Mouse (Mus musculus) embryonic facial prominence, embryonic 10.5 days (tissue): ENCODE measurements around the gene Slc25a39. TPM values are rescaled to one million over a fixed set of nuclear protein-coding genes. Genes with fewer than 3 reads are reported as not detected.

Source experiments
- DNase-seq: peaks from one replicate; pipeline ENCODE4 v3.0.0-alpha.2; 2017; ENCODE audit warnings: low spot score
- H3K27ac ChIP-seq: fragments of 300-500 bp; sonication (generic); replicated peaks from 2 replicates; pipeline ENCODE4 v1.5.1; 2016; ENCODE audit warnings: mild to moderate bottlenecking
- H3K27me3 ChIP-seq: fragments of 300-500 bp; sonication (generic); replicated peaks from 2 replicates; pipeline ENCODE4 v1.6.1; 2016; ENCODE audit warnings: low read depth, mild to moderate bottlenecking; ENCODE audit not compliant: poor library complexity, severe bottlenecking
- H3K36me3 ChIP-seq: fragments of 300-500 bp; sonication (generic); replicated peaks from 2 replicates; pipeline ENCODE4 v1.6.1; 2016; ENCODE audit warnings: mild to moderate bottlenecking, moderate library complexity
- H3K4me1 ChIP-seq: fragments of 300-500 bp; sonication (generic); 2 replicates; pipeline ENCODE4 v1.6.1; 2016
- H3K4me3 ChIP-seq: fragments of 300-500 bp; sonication (generic); 2 replicates; pipeline ENCODE4 v1.5.1; 2016; ENCODE audit warnings: mild to moderate bottlenecking, moderate library complexity
- H3K9me3 ChIP-seq: fragments of 300-500 bp; sonication (generic); 2 replicates; pipeline ENCODE4 v1.6.1; 2016; ENCODE audit warnings: mild to moderate bottlenecking
- WGBS: fragments of 180-500 bp; shearing (Covaris S2); methylation state at CpG from one replicate; pipeline ENCODE4 v1.1.7; 2016; 5-methylcytosine and 5-hydroxymethylcytosine counted together
- polyA plus RNA-seq: library from polyadenylated mRNA; unstranded; fragments of >200 nt; fragmentation: Nextera tagmentation; extraction: Ambion mirVana; gene quantifications from 2 replicates; pipeline ENCODE4 v1.2.1, GENCODE M21; 2016

The Slc25a39 gene
- polyA plus RNA-seq, 1 experiment from 2014 or later = 229 TPM

DNA sequence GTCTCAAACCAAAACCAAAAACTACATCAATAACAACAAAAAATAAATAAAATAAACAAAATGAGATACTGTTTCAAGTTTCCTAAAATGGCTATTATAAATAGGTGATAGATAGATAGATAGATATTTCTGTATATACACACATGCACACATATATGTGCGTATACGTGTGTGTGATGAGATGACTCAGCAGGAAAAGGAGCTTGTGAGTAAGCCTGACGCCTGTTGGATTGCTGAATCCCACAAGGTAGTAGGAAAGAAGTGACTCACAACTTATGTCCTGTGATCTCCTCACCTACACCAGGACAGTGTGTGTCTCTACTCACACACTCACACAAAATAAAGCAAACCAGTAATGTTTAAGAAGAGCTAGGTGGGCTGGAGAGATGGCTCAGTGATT lies 25.0 kb downstream of the Slc25a39 start:
- no peak overlapping the region for H3K4me3 ChIP-seq
- no peaks in the 10 kb centered on the region for H3K36me3 ChIP-seq
- H3K27me3 ChIP-seq = no peaks in the 10 kb centered on the region
- WGBS = 89% methylated on average over 3 of the region's 3 CpGs
- DNase-seq = no peak
- H3K27ac ChIP-seq = no peak overlapping the region
- no peaks in the 10 kb centered on the region for H3K4me1 ChIP-seq
- peaks cover 8% of the 10 kb centered on the region; the same call in 1 of the 2 replicates for H3K9me3 ChIP-seq

DNA sequence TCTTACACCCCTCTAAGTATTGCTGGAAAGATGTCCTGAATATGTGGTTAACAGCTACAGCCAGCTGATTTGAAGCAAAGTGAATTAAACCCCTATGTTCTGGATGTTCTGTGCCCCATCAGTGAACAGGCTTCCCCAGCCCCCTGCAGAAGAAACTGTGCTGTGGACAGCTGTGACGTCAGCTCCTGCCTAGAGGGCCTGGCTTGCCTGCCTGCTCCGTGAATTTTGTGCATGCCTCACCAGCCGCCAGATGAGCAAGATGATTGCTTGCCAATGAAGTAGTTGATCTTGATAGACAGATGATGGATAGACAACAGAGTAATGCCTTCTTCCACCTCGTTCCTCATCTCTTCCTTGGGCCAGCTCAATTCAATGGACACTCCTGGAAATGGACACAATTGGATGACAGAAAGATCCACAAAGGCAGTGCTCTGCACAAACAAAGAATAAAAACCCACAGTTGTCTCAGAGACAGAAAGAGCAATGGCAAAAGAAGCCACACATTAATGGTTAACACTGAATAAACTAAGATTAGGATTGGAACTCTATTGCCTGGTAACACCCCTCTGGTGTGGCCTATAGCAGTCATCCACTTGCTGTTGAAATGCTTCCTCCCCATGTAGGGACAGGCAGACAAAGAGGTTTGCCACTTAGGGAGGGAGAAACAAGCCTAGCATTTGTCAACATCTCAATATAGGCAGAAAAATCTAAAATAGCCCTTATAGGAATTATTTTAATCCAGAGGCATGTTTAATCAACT lies 26.2 kb downstream of the Slc25a39 start:
- H3K27ac ChIP-seq = no peak overlapping the region
- WGBS = 62% methylated on average over 4 of the region's 4 CpGs
- no peak overlapping the region for H3K4me3 ChIP-seq

DNA sequence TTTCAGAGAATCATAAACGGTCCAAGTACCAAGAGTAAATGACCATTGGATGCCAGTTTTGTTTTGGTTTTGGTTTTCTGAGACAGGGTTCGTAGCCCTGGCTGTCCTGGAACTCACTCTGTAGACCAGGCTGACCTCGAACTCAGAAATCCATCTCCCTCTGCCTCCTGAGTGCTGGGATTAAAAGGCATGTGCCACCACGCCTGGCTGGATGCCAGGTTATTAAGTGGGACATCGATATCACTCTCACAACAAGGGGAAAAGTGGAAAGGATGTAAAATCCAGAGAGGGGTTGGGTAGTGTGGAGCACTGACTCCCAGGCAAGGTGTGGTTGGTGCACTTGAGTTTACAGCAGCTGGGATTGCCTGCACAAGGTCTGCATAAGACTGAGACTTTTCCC lies 27.7 kb downstream of the Slc25a39 start:
- no peak overlapping the region for H3K4me3 ChIP-seq
- H3K27ac ChIP-seq = no peak overlapping the region
- H3K9me3 ChIP-seq = peaks cover 8% of the 10 kb centered on the region; the same call in 1 of the 2 replicates
- DNase-seq = no peak
- H3K36me3 ChIP-seq = no peaks in the 10 kb centered on the region
- peaks cover 17% of the 10 kb centered on the region for H3K4me1 ChIP-seq
- H3K27me3 ChIP-seq = peaks cover 17% of the 10 kb centered on the region
- 82% methylated on average over 5 of the region's 5 CpGs for WGBS

More for the DNA sequence above, 26.2 kb downstream of the Slc25a39 start:
- Histone ChIP-seq H3K9me3 (peaks cover 8% of the 10 kb centered on the region; the same call in 1 of the 2 replicates), H3K36me3 (no peaks in the 10 kb centered on the region), H3K4me1 (peaks cover 2% of the 10 kb centered on the region), H3K27me3 (peaks cover 3% of the 10 kb centered on the region; the same call in 1 of the 2 replicates)
- DNase-seq = no peak

DNA sequence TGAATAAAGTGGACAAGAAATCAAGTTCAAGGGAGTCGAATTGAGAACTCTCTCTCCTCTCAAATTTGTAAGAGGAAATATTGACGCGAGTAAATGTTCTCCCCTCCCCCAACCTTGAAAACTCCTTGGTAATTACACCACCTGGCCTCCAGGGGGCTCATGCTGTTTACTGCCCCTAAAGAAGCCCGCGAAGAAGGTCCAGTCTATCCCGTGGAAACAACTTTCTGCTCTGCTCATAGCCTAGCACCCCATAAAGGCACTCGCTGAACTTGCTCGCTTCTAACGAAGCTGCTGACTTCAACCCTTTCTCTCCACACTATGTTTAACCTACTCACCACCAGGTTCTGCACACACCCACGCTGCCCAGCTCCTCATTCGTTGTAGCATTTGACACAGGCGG lies 30.6 kb downstream of the Slc25a39 start:
- H3K27me3 ChIP-seq = peaks cover 44% of the 10 kb centered on the region
- WGBS = 63% methylated on average over 12 of the region's 12 CpGs
- H3K27ac ChIP-seq = no peak overlapping the region
- peaks cover 8% of the 10 kb centered on the region; the same call in 1 of the 2 replicates for H3K9me3 ChIP-seq
- no peak for DNase-seq
- no peaks in the 10 kb centered on the region for H3K36me3 ChIP-seq
- no peak overlapping the region for H3K4me3 ChIP-seq
- H3K4me1 ChIP-seq = peaks cover 19% of the 10 kb centered on the region

- peaks cover 8% of the 10 kb centered on the region; the same call in 1 of the 2 replicates for H3K9me3 ChIP-seq
- peaks cover 48% of the 10 kb centered on the region for H3K27me3 ChIP-seq
- peak overlapping the region; percentile 71 for H3K27ac ChIP-seq
- peaks cover 19% of the 10 kb centered on the region for H3K4me1 ChIP-seq
- peak overlapping the region; percentile 46 for H3K4me3 ChIP-seq
- 10% methylated on average over 8 of the region's 8 CpGs for WGBS
- no peak for DNase-seq
- no peaks in the 10 kb centered on the region for H3K36me3 ChIP-seq
Observed at GRCm38 (mm10) chr11:102376196-102376835, 31.4 kb downstream of the Slc25a39 start.

DNA sequence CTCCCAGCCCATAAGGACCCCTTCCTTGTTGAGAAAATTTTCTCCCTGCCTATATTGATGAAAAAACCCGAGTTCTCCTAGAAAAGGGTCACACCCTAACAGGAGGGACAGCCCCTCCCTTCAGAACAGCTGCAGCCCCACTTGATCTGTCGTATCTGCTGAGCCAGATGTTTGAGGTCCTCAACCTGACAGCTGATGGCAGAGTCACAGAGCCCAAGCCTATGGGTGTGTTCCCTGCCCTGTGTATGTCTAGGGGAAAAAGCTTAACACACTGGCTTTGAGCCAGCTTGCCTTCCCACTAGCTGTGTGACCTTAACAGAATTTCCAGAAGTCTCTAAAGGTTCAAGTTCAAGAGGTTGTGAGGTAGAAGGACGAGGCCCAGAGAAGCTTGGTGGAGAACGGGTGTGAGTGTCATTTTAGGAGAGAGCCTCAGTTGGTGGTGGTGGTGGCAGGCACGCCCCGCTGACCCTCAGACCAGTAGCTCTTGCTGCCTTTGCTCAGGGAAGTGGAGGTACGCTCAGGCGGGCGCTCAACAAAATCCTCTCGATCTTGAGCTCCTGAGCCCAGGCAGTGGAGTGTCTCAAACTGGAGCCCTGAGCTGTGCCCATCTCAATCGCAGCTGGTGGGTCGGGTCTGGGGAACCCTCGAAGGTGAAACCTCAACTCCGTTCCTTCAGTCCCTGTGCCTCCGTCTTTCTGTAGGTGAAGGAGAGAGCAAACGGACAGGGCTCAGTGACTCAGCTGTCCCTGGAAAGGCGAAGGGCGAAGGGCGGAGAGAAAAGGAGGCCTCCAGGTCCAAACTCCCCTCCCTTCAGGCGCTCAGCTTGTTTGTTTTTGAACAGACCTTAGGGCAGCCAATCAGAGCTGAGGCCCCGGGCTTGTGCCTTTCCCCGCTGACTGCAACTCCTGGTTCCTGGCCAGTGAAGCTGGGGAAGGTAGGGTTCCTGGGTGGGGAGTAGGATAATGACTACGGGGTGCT lies 32.3 kb downstream of the Slc25a39 start:
- DNase-seq = peak; percentile 58
- Histone ChIP-seq H3K4me3 (peak overlapping the region; percentile 46), H3K36me3 (no peaks in the 10 kb centered on the region), H3K27ac (peak overlapping the region; percentile 71), H3K9me3 (peaks cover 8% of the 10 kb centered on the region; the same call in 1 of the 2 replicates), H3K27me3 (peaks cover 48% of the 10 kb centered on the region), H3K4me1 (peaks cover 19% of the 10 kb centered on the region)
- 4% methylated on average over 23 of the region's 23 CpGs for WGBS

- WGBS = 76% methylated on average over 7 of the region's 7 CpGs
- Histone ChIP-seq H3K27me3 (peaks cover 48% of the 10 kb centered on the region), H3K27ac (no peak overlapping the region), H3K9me3 (peaks cover 7% of the 10 kb centered on the region; the same call in 1 of the 2 replicates), H3K36me3 (no peaks in the 10 kb centered on the region), H3K4me3 (no peak overlapping the region), H3K4me1 (peaks cover 19% of the 10 kb centered on the region)
- no peak for DNase-seq
Observed at GRCm38 (mm10) chr11:102374108-102374725, 33.5 kb downstream of the Slc25a39 start.

DNA sequence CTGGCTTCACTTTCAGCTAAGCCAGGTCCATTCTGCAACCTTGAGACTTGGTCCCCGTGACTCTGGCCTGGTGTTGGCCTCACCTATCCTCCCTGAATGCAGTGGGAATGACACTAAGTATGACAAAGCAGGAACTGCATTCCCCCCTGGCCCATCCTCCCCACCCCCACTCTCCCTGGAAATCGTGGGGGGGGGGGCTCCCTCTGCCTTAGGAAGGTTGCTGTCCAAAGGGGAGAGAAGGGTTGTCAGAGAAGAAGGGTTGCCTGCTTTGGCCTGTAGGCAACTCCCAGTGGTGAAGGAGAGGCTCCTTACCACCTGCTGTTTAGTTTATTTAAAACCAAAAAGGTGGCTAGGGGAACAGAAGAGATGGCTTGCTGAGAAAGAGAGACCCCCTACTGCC lies 34.1 kb downstream of the Slc25a39 start:
- 27% methylated on average over 2 of the region's 2 CpGs for WGBS
- Histone ChIP-seq H3K27ac (peak overlapping the region; percentile 44; the same call in 1 of the 2 replicates), H3K4me1 (peaks cover 19% of the 10 kb centered on the region), H3K4me3 (no peak overlapping the region), H3K36me3 (no peaks in the 10 kb centered on the region), H3K27me3 (peaks cover 48% of the 10 kb centered on the region), H3K9me3 (peaks cover 1% of the 10 kb centered on the region; the same call in 1 of the 2 replicates)
- no peak for DNase-seq

DNA sequence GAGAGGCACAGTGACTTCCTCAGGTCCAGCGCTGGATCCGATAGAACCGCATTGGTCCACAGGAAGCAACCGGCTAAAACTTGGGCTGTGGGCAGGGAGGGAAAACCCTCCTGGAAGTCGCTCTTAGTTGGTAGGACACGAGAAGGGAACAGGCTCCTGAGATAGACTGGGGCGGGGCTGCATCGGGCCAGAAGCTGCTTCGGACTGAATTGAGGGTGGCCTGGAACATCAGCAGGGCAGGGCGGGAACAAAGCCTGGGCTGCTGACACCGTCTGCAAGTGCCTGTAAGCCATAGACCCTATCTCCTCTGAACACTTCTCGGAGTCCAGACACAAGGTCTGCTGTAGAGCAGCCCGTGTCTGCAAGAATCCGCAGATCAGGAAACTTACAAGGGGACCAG lies 34.8 kb downstream of the Slc25a39 start:
- Histone ChIP-seq H3K4me1 (peaks cover 19% of the 10 kb centered on the region), H3K36me3 (no peaks in the 10 kb centered on the region), H3K27ac (no peak overlapping the region; the same call in 1 of the 2 replicates), H3K9me3 (no peaks in the 10 kb centered on the region), H3K27me3 (peaks cover 48% of the 10 kb centered on the region), H3K4me3 (0 out of 2 replicates have a peak overlapping the region, but pooled peaks have one; percentile 1)
- WGBS = 40% methylated on average over 14 of the region's 14 CpGs
- DNase-seq = no peak

DNA sequence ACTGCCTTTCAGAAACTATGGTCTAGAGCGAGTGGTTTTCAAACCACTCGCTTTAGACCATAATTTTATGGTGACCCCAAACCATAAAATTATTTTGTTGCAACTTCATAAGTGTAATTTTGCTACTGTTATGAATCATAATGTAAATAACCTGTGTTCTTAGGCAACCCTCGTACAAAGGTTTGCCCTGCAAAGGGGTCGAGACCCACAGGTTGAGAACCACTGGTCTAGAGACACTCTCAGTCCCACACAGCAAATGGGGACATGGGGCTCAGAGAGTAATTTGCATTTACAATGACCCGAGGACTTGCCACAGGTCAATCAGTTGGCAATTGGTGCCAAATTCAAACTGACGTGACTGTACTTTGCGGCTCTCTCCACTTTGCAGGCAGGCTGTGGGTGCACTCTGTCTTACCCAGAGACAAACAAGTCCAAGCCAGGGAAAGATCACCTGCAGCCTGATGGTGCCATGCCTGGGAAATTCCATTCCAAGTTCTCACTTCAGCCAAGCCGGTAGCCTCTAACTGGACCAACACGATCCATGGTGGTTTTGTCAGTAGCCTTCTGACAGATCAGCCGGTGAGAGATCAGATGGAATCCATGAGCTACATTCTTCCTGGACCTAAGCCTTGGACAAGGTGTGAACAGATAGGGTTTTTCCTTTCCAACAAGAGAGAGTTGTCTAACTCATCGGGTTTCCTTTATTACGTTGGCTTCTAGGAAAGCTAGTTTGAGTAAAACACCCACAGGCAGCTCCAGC lies 35.6 kb downstream of the Slc25a39 start:
- H3K4me3 ChIP-seq = no peak overlapping the region
- 87% methylated on average over 12 of the region's 12 CpGs for WGBS
- no peaks in the 10 kb centered on the region for H3K9me3 ChIP-seq
- no peak for DNase-seq
- peaks cover 19% of the 10 kb centered on the region for H3K4me1 ChIP-seq
- H3K36me3 ChIP-seq = no peaks in the 10 kb centered on the region
- H3K27me3 ChIP-seq = peaks cover 48% of the 10 kb centered on the region
- H3K27ac ChIP-seq = no peak overlapping the region; the same call in 1 of the 2 replicates

DNA sequence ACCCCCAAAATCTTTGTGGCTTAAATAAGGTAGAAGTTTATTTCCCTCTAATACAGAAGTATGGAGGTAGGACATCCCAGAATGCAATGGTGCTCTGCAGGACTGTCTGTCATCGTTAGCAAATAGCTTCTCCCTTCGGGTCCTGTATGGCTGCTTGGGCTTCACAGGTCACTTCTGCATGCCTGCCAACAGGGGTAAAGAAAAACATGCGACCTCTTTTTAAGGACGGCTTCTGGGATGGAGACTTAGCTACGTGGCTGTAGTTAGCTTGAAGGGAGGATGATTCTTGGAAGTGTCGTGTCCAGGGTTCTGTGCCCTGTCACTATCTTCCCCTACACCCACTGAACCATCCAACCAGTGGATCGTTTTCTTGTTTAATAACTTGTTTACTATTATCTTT lies 37.5 kb downstream of the Slc25a39 start:
- Histone ChIP-seq H3K4me3 (no peak overlapping the region), H3K27me3 (peaks cover 32% of the 10 kb centered on the region), H3K36me3 (no peaks in the 10 kb centered on the region), H3K27ac (no peak overlapping the region), H3K9me3 (no peaks in the 10 kb centered on the region), H3K4me1 (peaks cover 10% of the 10 kb centered on the region)
- DNase-seq = no peak
- WGBS = 56% methylated on average over 7 of the region's 7 CpGs
